Mouse (Mus musculus) hindbrain, embryonic 14.5 days (tissue): ENCODE results near the gene Rnf220. TPM values are rescaled to one million over a fixed set of nuclear protein-coding genes. Genes with fewer than 3 reads are reported as not detected.

Experiments used
- ATAC-seq: fragments of 200-750 bp; cut with Nextera tagmentation; 2 replicates; pipeline ENCODE4 v1.8.0; 2017; ENCODE audit warnings: moderate number of reproducible peaks, mild to moderate bottlenecking, moderate TSS enrichment, moderate library complexity; ENCODE audit not compliant: low FRiP score
- DNase-seq: peaks from one replicate; pipeline ENCODE4 v3.0.0-alpha.2; 2015; ENCODE audit warnings: low spot score
- H3K27ac ChIP-seq: fragments of 300-500 bp; sonication (generic); 2 replicates; pipeline ENCODE4 v1.5.1; 2014; ENCODE audit warnings: mild to moderate bottlenecking, moderate library complexity
- H3K27me3 ChIP-seq: fragments of 300-500 bp; sonication (generic); 2 replicates; pipeline ENCODE4 v1.6.1; 2014; ENCODE audit warnings: mild to moderate bottlenecking, low read length, mixed read lengths; ENCODE audit not compliant: control insufficient read depth, insufficient read depth
- H3K36me3 ChIP-seq: fragments of 300-500 bp; sonication (generic); replicated peaks from 2 replicates; pipeline ENCODE4 v1.6.1; 2014; ENCODE audit not compliant: control insufficient read depth, insufficient read depth
- H3K4me1 ChIP-seq: fragments of 300-500 bp; sonication (generic); replicated peaks from 2 replicates; pipeline ENCODE4 v1.6.1; 2014; ENCODE audit warnings: antibody characterized with exemption, low read length, mixed read lengths; ENCODE audit not compliant: control insufficient read depth, insufficient read depth
- H3K4me2 ChIP-seq: fragments of 300-500 bp; sonication (generic); replicated peaks from 2 replicates; pipeline ENCODE4 v1.6.1; 2014; ENCODE audit warnings: mild to moderate bottlenecking, moderate library complexity
- H3K4me3 ChIP-seq: fragments of 300-500 bp; sonication (generic); replicated peaks from 2 replicates; pipeline ENCODE4 v1.5.1; 2014; ENCODE audit warnings: mild to moderate bottlenecking, low read length
- H3K9ac ChIP-seq: fragments of 300-500 bp; sonication (generic); 2 replicates; pipeline ENCODE4 v1.6.1; 2014
- H3K9me3 ChIP-seq: fragments of 300-500 bp; sonication (generic); 2 replicates; pipeline ENCODE4 v1.6.1; 2016; ENCODE audit warnings: low read length; ENCODE audit not compliant: control insufficient read depth
- WGBS: fragments of 180-500 bp; shearing (Covaris S2); extraction: QIAGEN DNeasy Blood & Tissue Kit; methylation state at CpG from one replicate; pipeline ENCODE4 v1.1.7; 2014; 5-methylcytosine and 5-hydroxymethylcytosine counted together
- polyA plus RNA-seq: library from polyadenylated mRNA; unstranded; fragments of >200 nt; fragmentation: Nextera tagmentation; extraction: Ambion mirVana; gene quantifications from 2 replicates; pipeline ENCODE4 v1.2.1, GENCODE M21; 2014

Rnf220 gene
- polyA plus RNA-seq, 1 experiment from 2014 or later, result 94.0 TPM

- no peak overlapping the region for H3K9ac ChIP-seq
- H3K36me3 ChIP-seq, result no peaks in the 10 kb centered on the region
- no peak overlapping the region for H3K4me2 ChIP-seq
- no peak overlapping the region for H3K4me3 ChIP-seq
- 0 out of 2 replicates have a peak, but pooled peaks cover 4% of the 10 kb centered on the region for H3K9me3 ChIP-seq
- ATAC-seq (0 out of 2 replicates have a peak, but pooled peaks have one; percentile 16), DNase-seq (no peak)
- H3K27me3 ChIP-seq, result peaks cover 88% of the 10 kb centered on the region
- 93% methylated on average over 5 of the region's 5 CpGs for WGBS
- H3K27ac ChIP-seq, result peak overlapping the region; percentile 14; the same call in 1 of the 2 replicates
- H3K4me1 ChIP-seq, result peaks cover 13% of the 10 kb centered on the region
Observed at GRCm38 (mm10) chr4:117380558-117380935, 116.3 kb downstream of the Rnf220 start.

GRCm38 (mm10) chr4:117379803-117380557, 116.9 kb downstream of the Rnf220 start:
- no peaks in the 10 kb centered on the region for H3K36me3 ChIP-seq
- peak; percentile 83 for ATAC-seq
- no peak overlapping the region for H3K4me3 ChIP-seq
- 43% methylated on average over 14 of the region's 14 CpGs for WGBS
- H3K4me2 ChIP-seq, result no peak overlapping the region
- peaks cover 88% of the 10 kb centered on the region for H3K27me3 ChIP-seq
- peaks cover 13% of the 10 kb centered on the region for H3K4me1 ChIP-seq
- H3K9ac ChIP-seq, result no peak overlapping the region
- peak overlapping the region; percentile 14 for H3K27ac ChIP-seq
- DNase-seq, result peak; percentile 44
- H3K9me3 ChIP-seq, result 0 out of 2 replicates have a peak, but pooled peaks cover 4% of the 10 kb centered on the region

- Histone ChIP-seq H3K4me1 (peaks cover 24% of the 10 kb centered on the region), H3K27ac (no peak overlapping the region), H3K9ac (no peak overlapping the region), H3K9me3 (0 out of 2 replicates have a peak, but pooled peaks cover 4% of the 10 kb centered on the region), H3K27me3 (peaks cover 80% of the 10 kb centered on the region), H3K4me3 (no peak overlapping the region), H3K36me3 (no peaks in the 10 kb centered on the region), H3K4me2 (peak overlapping the region; percentile 30)
- ATAC-seq (peak; percentile 24; the same call in 1 of the 2 replicates), DNase-seq (no peak)
- WGBS, result 4% methylated on average over 10 of the region's 10 CpGs
Observed at GRCm38 (mm10) chr4:117374078-117374540, 122.7 kb downstream of the Rnf220 start.

GRCm38 (mm10) chr4:117373324-117374077, 123.4 kb downstream of the Rnf220 start:
- H3K9ac ChIP-seq, result no peak overlapping the region
- 1% methylated on average over 16 of the region's 16 CpGs for WGBS

GRCm38 (mm10) chr4:117371896-117372295, 125.0 kb downstream of the Rnf220 start:
- Histone ChIP-seq H3K36me3 (no peaks in the 10 kb centered on the region), H3K4me2 (no peak overlapping the region), H3K27ac (no peak overlapping the region), H3K9ac (no peak overlapping the region), H3K4me3 (no peak overlapping the region), H3K4me1 (peaks cover 24% of the 10 kb centered on the region), H3K9me3 (no peaks in the 10 kb centered on the region), H3K27me3 (peaks cover 83% of the 10 kb centered on the region)
- whole genome bisulfite sequencing, result 17% methylated on average over 2 of the region's 2 CpGs
- ATAC-seq (no peak), DNase-seq (no peak)

More at GRCm38 (mm10) chr4:117373324-117374077, 123.4 kb downstream of the Rnf220 start:
- DNase-seq (peak; percentile 44), ATAC-seq (peak; percentile 80)
- H3K36me3 ChIP-seq, result no peaks in the 10 kb centered on the region
- H3K4me3 ChIP-seq, result no peak overlapping the region
- 0 out of 2 replicates have a peak, but pooled peaks cover 3% of the 10 kb centered on the region for H3K9me3 ChIP-seq
- peaks cover 24% of the 10 kb centered on the region for H3K4me1 ChIP-seq
- H3K27ac ChIP-seq, result no peak overlapping the region; the same call in 1 of the 2 replicates
- H3K27me3 ChIP-seq, result peaks cover 81% of the 10 kb centered on the region
- H3K4me2 ChIP-seq, result peak overlapping the region; percentile 30

GRCm38 (mm10) chr4:117370354-117370753, 126.5 kb downstream of the Rnf220 start:
- WGBS, result 73% methylated on average over 5 of the region's 5 CpGs
- H3K27me3 ChIP-seq, result peaks cover 86% of the 10 kb centered on the region
- DNase-seq (no peak), ATAC-seq (no peak)
- H3K36me3 ChIP-seq, result no peaks in the 10 kb centered on the region
- peaks cover 24% of the 10 kb centered on the region for H3K4me1 ChIP-seq
- H3K9ac ChIP-seq, result no peak overlapping the region
- H3K27ac ChIP-seq, result no peak overlapping the region
- no peaks in the 10 kb centered on the region for H3K9me3 ChIP-seq
- H3K4me2 ChIP-seq, result no peak overlapping the region
- no peak overlapping the region for H3K4me3 ChIP-seq

GRCm38 (mm10) chr4:117369571-117369970, 127.3 kb downstream of the Rnf220 start:
- DNase-seq, result no peak
- Histone ChIP-seq H3K9me3 (no peaks in the 10 kb centered on the region), H3K4me2 (no peak overlapping the region), H3K9ac (no peak overlapping the region), H3K27ac (no peak overlapping the region), H3K4me3 (no peak overlapping the region), H3K4me1 (peaks cover 21% of the 10 kb centered on the region), H3K36me3 (no peaks in the 10 kb centered on the region), H3K27me3 (peaks cover 86% of the 10 kb centered on the region)
- WGBS, result 89% methylated on average over 3 of the region's 3 CpGs
- ATAC-seq, result no peak

- no peak for DNase-seq
- 66% methylated on average over 19 of the region's 19 CpGs for WGBS
- no peak for ATAC-seq
- H3K4me2 ChIP-seq, result no peak overlapping the region
- H3K27ac ChIP-seq, result no peak overlapping the region
- peaks cover 97% of the 10 kb centered on the region for H3K27me3 ChIP-seq
- no peaks in the 10 kb centered on the region for H3K36me3 ChIP-seq
- H3K4me1 ChIP-seq, result no peaks in the 10 kb centered on the region
- no peaks in the 10 kb centered on the region for H3K9me3 ChIP-seq
- H3K9ac ChIP-seq, result no peak overlapping the region
- no peak overlapping the region for H3K4me3 ChIP-seq
Observed at GRCm38 (mm10) chr4:117367365-117367764, 129.5 kb downstream of the Rnf220 start.

GRCm38 (mm10) chr4:117362085-117362484, 134.8 kb downstream of the Rnf220 start:
- 5% methylated on average over 5 of the region's 5 CpGs for WGBS
- no peak for ATAC-seq

More at GRCm38 (mm10) chr4:117362085-117362484, 134.8 kb downstream of the Rnf220 start:
- H3K4me1 ChIP-seq, result peaks cover 18% of the 10 kb centered on the region
- no peaks in the 10 kb centered on the region for H3K9me3 ChIP-seq
- DNase-seq, result no peak
- H3K27me3 ChIP-seq, result peaks cover 93% of the 10 kb centered on the region
- no peaks in the 10 kb centered on the region for H3K36me3 ChIP-seq
- H3K27ac ChIP-seq, result no peak overlapping the region
- H3K9ac ChIP-seq, result no peak overlapping the region
- no peak overlapping the region for H3K4me2 ChIP-seq
- no peak overlapping the region for H3K4me3 ChIP-seq
